Mouse (Mus musculus) kidney, postnatal 14 days (tissue): ENCODE data around the gene Slc12a1.
A peak's percentile ranks its signal among the peaks of the same experiment; 100 is the strongest.

Experiments used
- DNase-seq: peaks from one replicate; pipeline ENCODE4 v3.0.0; 2022; ENCODE audit warnings: mixed read lengths

The Slc12a1 gene

GRCm38 (mm10) chr2:125259230-125260120 lies 107.2 kb downstream of the Slc12a1 start:
- DNase-seq = peak; percentile 46

GRCm38 (mm10) chr2:125260326-125260725 lies 108.0 kb downstream of the Slc12a1 start:
- no peak for DNase-seq

- peak; percentile 26 for DNase-seq
These were observed 110.8 kb downstream of the Slc12a1 start for GRCm38 (mm10) chr2:125263056-125263455.

- DNase-seq = peak; percentile 32
These were observed 111.4 kb downstream of the Slc12a1 start for GRCm38 (mm10) chr2:125263753-125264152.

GRCm38 (mm10) chr2:125268876-125269275 lies 116.6 kb downstream of the Slc12a1 start:
- no peak for DNase-seq

- no peak for DNase-seq
These were observed 123.3 kb downstream of the Slc12a1 start for GRCm38 (mm10) chr2:125275617-125276016.

GRCm38 (mm10) chr2:125276692-125277091 lies 124.4 kb downstream of the Slc12a1 start:
- DNase-seq = no peak

GRCm38 (mm10) chr2:125278474-125278873 lies 126.2 kb downstream of the Slc12a1 start:
- no peak for DNase-seq
